Mouse (Mus musculus): ENCODE data around the gene Lancl1. TPM values are rescaled to one million over a fixed set of nuclear protein-coding genes. Genes with fewer than 3 reads are reported as not detected.

The Lancl1 gene
- polyA plus RNA-seq, 1 experiment = 58.6 TPM

- no peak for TF ChIP-seq MYOD1 (IDR thresholded peaks at IDR 0.05; ENCODE audit: control insufficient read depth in 1 of 3, insufficient read length in 2 of 3, low read depth in 2 of 3)
- no peak for TF ChIP-seq MAX (IDR thresholded peaks at IDR 0.05; ENCODE audit: low read depth)
- no peak for TF ChIP-seq CEBPB (IDR thresholded peaks at IDR 0.05; ENCODE audit: insufficient read depth, poor library complexity, severe bottlenecking)
- no peak for TF ChIP-seq TCF3 (IDR thresholded peaks at IDR 0.05; ENCODE audit: insufficient read length, low read depth)
- TF ChIP-seq SRF (IDR thresholded peaks at IDR 0.05; ENCODE audit: control insufficient read depth, insufficient read length, low read depth) = no peak
- no peak for TF ChIP-seq TCF12 (IDR thresholded peaks at IDR 0.05; ENCODE audit: insufficient read depth, poor library complexity, severe bottlenecking)
- no peak for TF ChIP-seq POLR2AphosphoS2 (IDR thresholded peaks at IDR 0.05; ENCODE audit: insufficient read length, low read depth)
- no peak for TF ChIP-seq POLR2A (IDR thresholded peaks at IDR 0.05; ENCODE audit: insufficient read length, low read depth)
- TF ChIP-seq E2F4 (IDR thresholded peaks at IDR 0.05; ENCODE audit: insufficient read depth) = no peak
- H3ac ChIP-seq (ENCODE audit: control insufficient read depth, insufficient read length) = no peak overlapping the region
- H3K79me2 ChIP-seq (ENCODE audit: control insufficient read depth, insufficient read depth) = no peaks in the 10 kb centered on the region
- no peaks in the 10 kb centered on the region for H3K27me3 ChIP-seq (ENCODE audit: control insufficient read depth, insufficient read depth, insufficient read length)
- H3K4me3 ChIP-seq = no peak overlapping the region
- H3K4me2 ChIP-seq (ENCODE audit: low read depth) = no peak overlapping the region
- H3K36me3 ChIP-seq (ENCODE audit: control insufficient read depth, insufficient read depth) = peaks cover 13% of the 10 kb centered on the region
Observed at GRCm38 (mm10) chr1:67020637-67021161, 18.0 kb downstream of the Lancl1 start.

GRCm38 (mm10) chr1:67017101-67017870 is 21.4 kb downstream of the Lancl1 start:
- TF ChIP-seq REST (IDR thresholded peaks at IDR 0.05; ENCODE audit: insufficient read depth, insufficient read length) (no peak), USF1 (IDR thresholded peaks at IDR 0.05; ENCODE audit: low read depth) (no peak), MAX (IDR thresholded peaks at IDR 0.05; ENCODE audit: low read depth) (no peak), TCF12 (IDR thresholded peaks at IDR 0.05; ENCODE audit: insufficient read depth, poor library complexity, severe bottlenecking) (no peak)
- Histone ChIP-seq H3K36me3 (ENCODE audit: control insufficient read depth, insufficient read depth) (peaks cover 13% of the 10 kb centered on the region), H3K79me2 (ENCODE audit: control insufficient read depth, insufficient read depth) (no peaks in the 10 kb centered on the region), H3K4me2 (ENCODE audit: low read depth) (no peak overlapping the region), H3K27me3 (ENCODE audit: control insufficient read depth, insufficient read depth, insufficient read length) (no peaks in the 10 kb centered on the region), H3K4me3 (no peak overlapping the region), H3ac (ENCODE audit: control insufficient read depth, insufficient read length) (no peak overlapping the region)

DNA sequence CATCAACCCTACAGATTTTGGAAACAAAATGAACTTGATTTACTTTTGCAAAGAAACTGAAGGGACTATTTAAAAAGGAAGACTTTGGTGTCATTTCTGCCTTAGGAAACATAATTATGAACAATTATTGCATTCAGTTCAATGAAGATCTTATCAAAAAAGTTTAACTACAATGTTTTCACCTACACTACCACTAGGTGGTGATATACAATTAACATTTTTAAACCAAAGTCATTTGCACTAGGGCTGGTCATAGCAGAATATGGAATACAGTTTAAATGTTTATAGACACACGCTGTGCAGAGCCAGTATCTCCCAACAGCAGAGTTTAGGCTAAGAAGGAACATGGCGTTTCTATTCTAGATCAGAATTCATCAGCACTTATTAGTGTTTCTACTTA is 24.5 kb downstream of the Lancl1 start:
- Histone ChIP-seq H3K36me3 (ENCODE audit: control insufficient read depth, insufficient read depth) (peaks cover 11% of the 10 kb centered on the region), H3K4me3 (no peak overlapping the region), H3K27me3 (ENCODE audit: control insufficient read depth, insufficient read depth, insufficient read length) (no peaks in the 10 kb centered on the region), H3K79me2 (ENCODE audit: control insufficient read depth, insufficient read depth) (no peaks in the 10 kb centered on the region), H3K4me2 (ENCODE audit: low read depth) (no peak overlapping the region), H3ac (ENCODE audit: control insufficient read depth, insufficient read length) (no peak overlapping the region)
- TF ChIP-seq TCF12 (IDR thresholded peaks at IDR 0.05; ENCODE audit: insufficient read depth, poor library complexity, severe bottlenecking) = no peak
- no peak for TF ChIP-seq MYOD1 (IDR thresholded peaks at IDR 0.05; ENCODE audit: control insufficient read depth in 1 of 3, insufficient read length in 2 of 3, low read depth in 2 of 3)
- TF ChIP-seq E2F4 (IDR thresholded peaks at IDR 0.05; ENCODE audit: insufficient read depth) = no peak
- TF ChIP-seq MYOG (IDR thresholded peaks at IDR 0.05; ENCODE audit: control insufficient read depth in 1 of 3, insufficient read depth in 1 of 3, insufficient read length in 2 of 3, low read depth in 2 of 3) = no peak
- TF ChIP-seq POLR2A (IDR thresholded peaks at IDR 0.05; ENCODE audit: insufficient read length, low read depth) = no peak
- TF ChIP-seq POLR2AphosphoS2 (IDR thresholded peaks at IDR 0.05; ENCODE audit: insufficient read length, low read depth) = no peak
- no peak for TF ChIP-seq USF1 (IDR thresholded peaks at IDR 0.05; ENCODE audit: low read depth)
- TF ChIP-seq CEBPB (IDR thresholded peaks at IDR 0.05; ENCODE audit: insufficient read depth, poor library complexity, severe bottlenecking) = no peak
- no peak for TF ChIP-seq REST (IDR thresholded peaks at IDR 0.05; ENCODE audit: insufficient read depth, insufficient read length)
- TF ChIP-seq MAX (IDR thresholded peaks at IDR 0.05; ENCODE audit: low read depth) = no peak
- no peak for TF ChIP-seq SRF (IDR thresholded peaks at IDR 0.05; ENCODE audit: control insufficient read depth, insufficient read length, low read depth)
- no peak for TF ChIP-seq TCF3 (IDR thresholded peaks at IDR 0.05; ENCODE audit: insufficient read length, low read depth)

DNA sequence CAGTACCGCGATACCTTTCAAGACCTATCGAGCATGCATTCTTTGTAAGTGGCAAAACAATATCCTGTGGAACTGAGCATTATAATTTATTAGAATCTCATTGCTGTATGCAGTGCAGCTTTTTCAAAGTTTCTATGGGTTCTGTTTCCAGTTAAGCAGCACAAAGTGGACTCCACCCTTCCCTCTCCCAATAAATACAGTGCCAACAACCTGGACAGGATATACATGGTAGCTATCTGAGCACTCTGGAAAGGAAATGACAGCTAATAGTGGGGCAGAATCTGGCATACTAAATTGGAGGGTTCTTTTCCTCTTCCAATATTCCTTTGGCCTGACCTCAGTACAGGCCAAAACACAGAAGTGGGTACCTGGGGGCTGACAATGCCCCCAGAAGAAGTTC is 28.2 kb downstream of the Lancl1 start:
- TF ChIP-seq SRF (IDR thresholded peaks at IDR 0.05; ENCODE audit: control insufficient read depth, insufficient read length, low read depth) (no peak), REST (IDR thresholded peaks at IDR 0.05; ENCODE audit: insufficient read depth, insufficient read length) (no peak), MAX (IDR thresholded peaks at IDR 0.05; ENCODE audit: low read depth) (no peak), MYOG (IDR thresholded peaks at IDR 0.05; ENCODE audit: control insufficient read depth in 1 of 3, insufficient read depth in 1 of 3, insufficient read length in 2 of 3, low read depth in 2 of 3) (no peak), TCF3 (IDR thresholded peaks at IDR 0.05; ENCODE audit: insufficient read length, low read depth) (no peak), CEBPB (IDR thresholded peaks at IDR 0.05; ENCODE audit: insufficient read depth, poor library complexity, severe bottlenecking) (no peak), MYOD1 (IDR thresholded peaks at IDR 0.05; ENCODE audit: control insufficient read depth in 1 of 3, insufficient read length in 2 of 3, low read depth in 2 of 3) (no peak)
- peaks cover 12% of the 10 kb centered on the region for H3K36me3 ChIP-seq (ENCODE audit: control insufficient read depth, insufficient read depth)

GRCm38 (mm10) chr1:67003699-67004098 is 35.0 kb downstream of the Lancl1 start:
- Histone ChIP-seq H3K36me3 (ENCODE audit: control insufficient read depth, insufficient read depth) (peaks cover 12% of the 10 kb centered on the region), H3K4me3 (no peak overlapping the region), H3K4me2 (ENCODE audit: low read depth) (no peak overlapping the region), H3K27me3 (ENCODE audit: control insufficient read depth, insufficient read depth, insufficient read length) (no peaks in the 10 kb centered on the region), H3K79me2 (ENCODE audit: control insufficient read depth, insufficient read depth) (no peaks in the 10 kb centered on the region), H3ac (ENCODE audit: control insufficient read depth, insufficient read length) (no peak overlapping the region)
- no peak for TF ChIP-seq MYOD1 (IDR thresholded peaks at IDR 0.05; ENCODE audit: control insufficient read depth in 1 of 3, insufficient read length in 2 of 3, low read depth in 2 of 3)

More for the DNA sequence above, 28.2 kb downstream of the Lancl1 start:
- no peak overlapping the region for H3ac ChIP-seq (ENCODE audit: control insufficient read depth, insufficient read length)
- H3K79me2 ChIP-seq (ENCODE audit: control insufficient read depth, insufficient read depth) = no peaks in the 10 kb centered on the region
- no peak overlapping the region for H3K4me2 ChIP-seq (ENCODE audit: low read depth)
- no peak overlapping the region for H3K4me3 ChIP-seq
- H3K27me3 ChIP-seq (ENCODE audit: control insufficient read depth, insufficient read depth, insufficient read length) = no peaks in the 10 kb centered on the region
